Mouse (Mus musculus): ENCODE data around the gene Mrps27.

The Mrps27 gene

DNA sequence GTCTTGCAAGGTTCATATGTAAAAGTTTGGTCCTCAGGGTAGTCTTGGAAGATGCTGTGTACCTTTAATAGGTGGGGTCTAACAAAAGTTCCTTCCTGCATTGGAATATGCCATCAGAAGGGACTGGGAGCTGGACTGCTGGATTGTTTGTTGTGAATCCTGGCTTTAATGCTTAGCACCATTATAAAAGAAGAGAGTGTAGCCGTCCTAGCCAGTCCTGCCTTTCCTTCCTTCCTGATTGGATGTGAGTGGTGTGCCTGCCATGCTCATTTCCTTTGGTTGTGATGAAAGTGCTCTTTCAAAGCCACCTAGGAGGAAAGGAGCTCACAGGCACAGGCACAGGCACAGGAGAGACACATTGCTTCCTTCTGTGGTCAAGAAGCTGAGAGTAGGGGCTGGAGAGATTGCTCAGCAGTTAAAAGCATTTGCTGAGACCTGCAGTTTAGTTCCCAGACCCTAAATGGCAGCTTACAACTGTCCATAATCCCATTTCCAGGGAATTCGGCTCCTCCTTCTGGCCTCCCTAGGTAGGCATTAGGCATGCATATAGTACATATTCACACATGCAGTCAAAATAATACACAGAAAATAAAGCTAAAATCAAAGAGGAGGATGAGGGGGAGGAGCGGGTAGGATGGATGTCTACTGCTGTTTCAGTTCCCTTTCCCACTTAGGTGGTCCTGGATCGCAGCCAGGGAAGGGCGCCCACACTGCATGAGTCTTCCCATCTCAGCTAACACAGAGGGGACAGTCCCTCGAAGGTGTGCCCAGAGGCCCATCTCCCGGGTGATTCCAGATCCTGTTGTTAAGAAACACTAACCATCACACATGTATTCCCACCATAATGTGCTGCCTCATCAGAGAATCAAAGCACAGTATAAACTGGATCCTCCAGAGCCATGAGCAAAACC, 43.6 kb downstream of the Mrps27 start:
- 54% methylated on average over 7 of the region's 7 CpGs for WGBS

GRCm38 (mm10) chr13:99391417-99391816, 46.8 kb downstream of the Mrps27 start:
- WGBS: 32% methylated on average over 3 of the region's 3 CpGs

GRCm38 (mm10) chr13:99393128-99393527, 48.5 kb downstream of the Mrps27 start:
- 93% methylated on average over 3 of the region's 3 CpGs for WGBS

GRCm38 (mm10) chr13:99394694-99395093, 50.1 kb downstream of the Mrps27 start:
- 50% methylated on average over 3 of the region's 3 CpGs for WGBS

DNA sequence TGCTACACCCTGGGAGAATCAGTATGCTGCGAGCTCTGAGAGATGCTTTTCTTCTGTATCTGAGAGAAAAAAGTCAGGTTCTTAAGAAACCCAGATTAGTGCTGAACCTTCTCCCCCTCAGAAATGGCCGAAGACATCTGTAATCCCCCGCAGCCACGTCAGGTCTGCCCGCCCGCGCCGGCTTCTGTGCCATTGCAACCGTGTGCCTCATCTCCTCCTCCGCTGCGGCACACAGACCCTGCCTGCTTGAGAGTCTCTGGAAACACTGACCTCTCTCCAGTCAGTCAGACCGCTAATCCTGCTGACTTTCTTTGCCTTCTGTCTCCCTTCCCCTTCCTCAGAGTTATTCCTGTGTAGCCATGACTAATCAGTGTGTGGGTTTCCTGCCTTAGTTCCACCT, 50.9 kb downstream of the Mrps27 start:
- 45% methylated on average over 12 of the region's 12 CpGs for WGBS

- WGBS: 53% methylated on average over 7 of the region's 7 CpGs
These were observed 52.6 kb downstream of the Mrps27 start for GRCm38 (mm10) chr13:99397228-99397627.

DNA sequence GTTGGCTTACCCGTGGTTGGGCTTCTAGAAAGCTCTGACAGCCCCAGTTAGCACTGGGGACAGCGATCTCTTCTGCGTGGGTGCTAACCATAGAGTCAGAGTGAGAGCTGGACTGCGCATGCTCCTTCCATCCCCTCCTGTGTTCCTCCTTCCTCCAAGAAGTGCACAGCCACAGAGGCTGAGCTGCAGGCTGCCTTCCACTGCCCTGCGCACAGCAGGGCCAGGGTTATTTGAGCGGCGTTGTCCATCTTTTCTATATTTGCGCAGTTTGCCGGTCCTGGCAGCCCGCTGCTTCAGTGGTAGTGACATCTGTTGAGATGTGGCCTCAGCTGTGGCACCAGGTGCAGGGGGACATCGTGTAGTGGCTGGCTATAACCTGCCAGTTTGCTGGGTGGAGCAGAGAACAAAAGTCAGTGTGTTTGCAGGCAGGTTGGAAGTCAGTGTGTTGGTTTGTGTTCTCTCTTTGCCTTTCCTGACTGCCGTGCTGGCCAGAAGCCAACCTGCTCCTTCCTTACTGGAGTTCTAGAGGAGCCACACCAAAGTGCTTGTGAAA, 53.6 kb downstream of the Mrps27 start:
- 88% methylated on average over 12 of the region's 12 CpGs for WGBS

GRCm38 (mm10) chr13:99399373-99399772, 54.8 kb downstream of the Mrps27 start:
- 66% methylated on average over 4 of the region's 4 CpGs for WGBS

- 78% methylated on average over 2 of the region's 2 CpGs for WGBS
These were observed 64.6 kb downstream of the Mrps27 start for GRCm38 (mm10) chr13:99409216-99409615.

GRCm38 (mm10) chr13:99410611-99411515, 66.3 kb downstream of the Mrps27 start:
- WGBS: 84% methylated on average over 14 of the region's 14 CpGs

DNA sequence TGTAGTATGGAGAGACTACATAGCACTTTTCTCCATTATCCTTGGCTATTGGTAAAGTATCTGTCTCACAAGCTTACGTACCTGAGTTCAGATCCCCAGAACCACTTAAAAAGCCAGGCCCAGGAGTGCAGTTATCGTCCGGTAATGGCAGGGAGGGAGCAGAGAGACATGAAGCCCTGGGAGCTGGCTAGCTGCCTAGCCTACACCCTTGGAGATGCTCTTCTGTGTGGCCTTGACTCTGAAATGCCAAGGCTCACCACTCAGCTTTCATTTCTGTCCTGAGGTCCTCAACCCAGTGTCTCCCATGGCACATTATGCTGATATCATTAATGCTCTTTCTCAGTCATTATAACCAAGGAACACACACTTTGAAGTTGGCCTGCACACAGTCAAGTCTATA, 67.2 kb downstream of the Mrps27 start:
- WGBS: 89% methylated on average over 3 of the region's 3 CpGs

DNA sequence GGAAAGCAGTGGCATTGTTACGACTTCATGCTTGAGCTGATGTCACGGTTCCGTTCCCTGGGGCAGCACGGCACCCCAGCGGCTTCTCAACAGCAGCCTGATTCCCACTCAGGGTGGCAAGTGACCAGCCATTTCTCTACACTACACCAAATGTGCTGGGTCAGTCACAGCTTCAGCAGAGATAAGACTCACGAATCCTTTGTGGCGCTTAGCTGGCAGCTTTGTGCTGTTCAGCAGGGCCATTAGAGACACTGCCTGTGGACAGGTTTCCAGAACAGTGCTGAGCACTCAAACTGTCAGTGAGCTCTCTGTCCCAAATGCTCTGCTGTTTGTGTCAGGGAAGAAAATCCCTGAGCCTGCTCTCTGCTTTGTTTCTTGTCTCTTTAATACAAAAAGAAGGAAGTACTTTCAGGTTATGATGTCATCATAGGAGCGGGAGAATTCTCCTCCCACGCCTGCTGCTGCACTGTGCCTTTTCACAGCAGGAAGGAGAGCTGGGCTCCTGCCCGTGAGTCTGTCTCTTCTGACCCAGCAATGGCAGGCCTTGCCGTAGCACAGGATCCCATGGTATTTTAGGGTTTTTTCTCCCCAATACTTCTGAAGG, 68.0 kb downstream of the Mrps27 start:
- 56% methylated on average over 11 of the region's 11 CpGs for WGBS

- WGBS: 80% methylated on average over 13 of the region's 13 CpGs
These were observed 69.1 kb downstream of the Mrps27 start for GRCm38 (mm10) chr13:99413481-99414351.

- 79% methylated on average over 10 of the region's 10 CpGs for WGBS
These were observed 69.8 kb downstream of the Mrps27 start for GRCm38 (mm10) chr13:99414352-99414742.

- 91% methylated on average over 9 of the region's 9 CpGs for WGBS
These were observed 72.0 kb downstream of the Mrps27 start for GRCm38 (mm10) chr13:99416601-99417000.

DNA sequence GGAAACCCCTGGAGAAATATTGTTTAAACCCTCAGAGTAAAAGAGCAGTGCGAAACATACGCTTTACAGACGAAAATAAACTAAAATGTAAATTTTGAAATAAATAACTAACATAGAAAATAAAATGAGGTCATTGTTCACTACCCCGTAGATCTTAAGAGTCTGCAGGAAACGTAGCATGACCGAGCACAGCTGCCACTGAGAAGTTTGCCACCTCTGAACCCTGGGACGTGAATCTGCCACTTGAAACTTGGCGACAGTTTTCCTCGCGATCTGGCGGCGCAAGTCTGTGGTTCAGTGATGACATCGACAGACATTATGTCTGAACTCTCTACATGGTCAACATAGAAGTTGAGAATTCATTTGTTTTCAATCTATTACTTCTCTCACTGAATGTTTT, 79.0 kb downstream of the Mrps27 start:
- WGBS: 81% methylated on average over 13 of the region's 13 CpGs

GRCm38 (mm10) chr13:99433068-99434008, 88.8 kb downstream of the Mrps27 start:
- WGBS: 85% methylated on average over 29 of the region's 29 CpGs

DNA sequence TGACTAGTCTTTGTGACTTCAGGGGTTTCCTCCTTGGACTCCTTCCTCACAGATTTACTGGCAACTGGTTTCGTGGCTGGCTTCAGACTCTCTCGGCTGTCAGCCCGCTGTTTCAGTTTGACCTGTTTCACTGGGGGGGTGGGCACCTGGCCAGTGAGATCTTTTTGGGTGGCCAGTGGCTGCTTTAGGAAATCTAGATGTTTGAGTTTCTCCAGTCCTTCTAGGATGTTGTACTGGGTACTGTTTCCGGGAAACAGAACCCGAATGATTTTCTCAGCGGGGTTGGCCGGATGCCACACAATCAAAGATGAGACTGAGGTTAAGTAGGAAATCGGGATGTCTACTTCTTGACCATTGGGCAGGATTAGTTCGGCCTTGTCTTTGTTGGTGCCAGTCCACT, 89.9 kb downstream of the Mrps27 start:
- 73% methylated on average over 9 of the region's 9 CpGs for WGBS

DNA sequence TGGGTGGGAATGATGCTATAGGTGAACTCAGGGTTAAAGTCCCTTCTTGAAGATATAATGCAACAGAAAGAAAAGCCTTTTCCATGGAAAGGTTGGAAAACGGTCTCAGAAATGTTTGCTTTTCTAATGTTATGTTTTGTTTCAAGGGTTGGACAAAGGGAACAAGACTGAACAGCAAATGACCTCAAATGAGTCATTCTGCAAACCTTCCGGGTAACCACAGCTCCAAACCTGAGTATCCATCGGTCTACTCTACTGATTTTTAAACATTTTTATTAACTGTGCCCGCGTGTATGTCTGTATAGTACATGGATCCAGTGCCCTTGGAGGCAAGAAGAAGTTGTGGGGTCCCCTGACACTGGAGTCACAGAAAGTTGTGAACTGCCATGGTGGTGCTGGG, 94.8 kb downstream of the Mrps27 start:
- WGBS: 89% methylated on average over 5 of the region's 5 CpGs

DNA sequence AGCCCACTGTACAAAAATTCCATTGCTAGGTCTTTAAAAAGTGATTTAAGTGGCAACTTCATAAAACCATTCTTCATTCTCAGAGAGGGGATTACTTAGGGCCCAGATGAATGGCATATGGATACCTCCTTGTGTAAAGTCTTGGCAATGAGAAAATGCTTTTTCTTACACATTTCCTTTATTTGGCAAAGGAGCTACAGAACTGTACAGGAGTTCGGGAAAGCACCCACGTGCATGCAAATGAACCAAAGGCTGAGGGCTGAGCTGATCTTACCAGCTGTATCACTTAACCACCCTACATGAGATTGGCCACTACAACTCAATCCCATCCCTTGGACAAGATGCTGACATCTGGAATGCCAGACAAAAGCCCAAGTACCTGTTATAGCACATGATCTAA, 95.6 kb downstream of the Mrps27 start:
- whole genome bisulfite sequencing: 38% methylated on average over 2 of the region's 2 CpGs

Data from cerebral cortex, adult 2 months (tissue).